Mouse (Mus musculus) intestine, embryonic 16.5 days (tissue): ENCODE measurements around the gene Rpf2. TPM values are rescaled to one million over a fixed set of nuclear protein-coding genes. Genes with fewer than 3 reads are reported as not detected.
A peak's percentile ranks its signal among the peaks of the same experiment; 100 is the strongest.

Source experiments
- ATAC-seq: fragments of 200-750 bp; cut with Nextera tagmentation; 2 replicates; pipeline ENCODE4 v1.8.0; 2017; ENCODE audit warnings: moderate TSS enrichment, moderate library complexity
- H3K27ac ChIP-seq: fragments of 300-500 bp; sonication (generic); 2 replicates; pipeline ENCODE4 v1.5.1; 2014; ENCODE audit warnings: mild to moderate bottlenecking, low read length
- H3K27me3 ChIP-seq: fragments of 300-500 bp; sonication (generic); replicated peaks from 2 replicates; pipeline ENCODE4 v1.6.1; 2014; ENCODE audit warnings: low read length, control low read depth, mixed read lengths; ENCODE audit not compliant: control insufficient read depth, insufficient read depth
- H3K36me3 ChIP-seq: fragments of 300-500 bp; sonication (generic); 2 replicates; pipeline ENCODE4 v1.6.1; 2014; ENCODE audit warnings: low read length, control low read depth; ENCODE audit not compliant: control insufficient read depth, insufficient read depth
- H3K4me1 ChIP-seq: fragments of 300-500 bp; sonication (generic); 2 replicates; pipeline ENCODE4 v1.6.1; 2014; ENCODE audit warnings: low read length, control low read depth, mixed read lengths; ENCODE audit not compliant: control insufficient read depth, insufficient read depth
- H3K4me2 ChIP-seq: fragments of 300-500 bp; sonication (generic); 2 replicates; pipeline ENCODE4 v1.6.1; 2014; ENCODE audit warnings: low read depth, low read length, control low read depth
- H3K4me3 ChIP-seq: fragments of 300-500 bp; sonication (generic); 2 replicates; pipeline ENCODE4 v1.5.1; 2014; ENCODE audit warnings: mild to moderate bottlenecking, low read length
- H3K9ac ChIP-seq: fragments of 300-500 bp; sonication (generic); 2 replicates; pipeline ENCODE4 v1.6.1; 2014; ENCODE audit warnings: low read depth, low read length
- H3K9me3 ChIP-seq: fragments of 300-500 bp; sonication (generic); 2 replicates; pipeline ENCODE4 v1.6.1; 2016; ENCODE audit warnings: low read length, control low read depth; ENCODE audit not compliant: control insufficient read depth
- WGBS: fragments of 180-500 bp; shearing (Covaris S2); extraction: QIAGEN DNeasy Blood & Tissue Kit; methylation state at CpG from one replicate; pipeline ENCODE4 v1.1.7; 2014; 5-methylcytosine and 5-hydroxymethylcytosine counted together
- polyA plus RNA-seq: library from polyadenylated mRNA; unstranded; fragments of >200 nt; fragmentation: Nextera tagmentation; extraction: Ambion mirVana; gene quantifications from 2 replicates; pipeline ENCODE4 v1.2.1, GENCODE M21; 2015

Gene Rpf2
- polyA plus RNA-seq, 1 experiment from 2014 or later, result 70.0 TPM

- ATAC-seq, result no peak
Measured at GRCm38 (mm10) chr10:40275991-40276390, 29.2 kb upstream of the Rpf2 start.

DNA sequence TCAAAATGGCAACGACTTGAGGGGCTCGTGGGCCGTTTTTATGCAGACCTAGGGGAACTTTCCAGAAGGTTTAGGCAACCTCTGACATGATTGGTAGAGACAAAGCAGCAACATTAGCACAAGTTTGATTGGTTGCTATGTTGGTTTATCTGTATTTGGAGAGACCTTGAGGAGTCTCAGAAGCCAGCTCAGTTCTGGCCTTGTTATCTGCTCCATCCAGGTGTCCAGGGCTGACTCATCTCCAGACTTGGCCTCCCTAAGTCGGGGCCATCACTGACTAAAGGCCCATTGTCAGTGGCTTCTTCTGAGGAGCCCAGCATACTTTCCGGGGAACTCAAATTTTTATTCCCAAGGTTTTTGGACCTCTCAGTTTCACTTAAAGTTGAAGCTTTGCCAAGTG lies 27.1 kb upstream of the Rpf2 start:
- Histone ChIP-seq H3K27me3 (no peaks in the 10 kb centered on the region), H3K4me3 (no peak overlapping the region), H3K9me3 (no peaks in the 10 kb centered on the region), H3K4me2 (no peak overlapping the region), H3K27ac (no peak overlapping the region), H3K4me1 (no peaks in the 10 kb centered on the region), H3K36me3 (no peaks in the 10 kb centered on the region), H3K9ac (no peak overlapping the region)
- WGBS, result 76% methylated on average over 5 of the region's 5 CpGs
- ATAC-seq, result peak; percentile 62

More at GRCm38 (mm10) chr10:40275991-40276390, 29.2 kb upstream of the Rpf2 start:
- Histone ChIP-seq H3K4me3 (no peak overlapping the region), H3K4me2 (no peak overlapping the region), H3K36me3 (no peaks in the 10 kb centered on the region), H3K4me1 (no peaks in the 10 kb centered on the region), H3K9ac (no peak overlapping the region), H3K9me3 (no peaks in the 10 kb centered on the region), H3K27me3 (no peaks in the 10 kb centered on the region), H3K27ac (no peak overlapping the region)
- WGBS, result 62% methylated on average over 7 of the region's 7 CpGs

DNA sequence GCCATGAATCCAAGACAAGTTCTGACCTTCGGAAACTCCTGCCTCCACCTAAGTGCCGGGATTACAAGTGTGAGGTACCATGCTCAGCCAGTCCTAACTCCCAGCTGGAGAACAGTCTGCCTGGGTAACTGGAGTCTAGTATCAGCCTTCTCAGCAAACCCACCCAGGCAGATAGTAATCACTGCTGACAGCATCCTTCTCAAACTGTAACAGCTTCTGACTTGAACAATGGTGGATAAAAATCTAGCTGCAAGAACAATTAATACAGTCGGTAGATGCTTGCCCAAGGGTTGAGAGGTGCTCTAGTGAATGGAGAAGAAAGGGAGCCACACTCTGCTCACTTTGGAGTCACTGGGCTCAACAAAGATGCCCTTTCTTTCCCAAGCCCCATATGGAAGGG lies 24.4 kb upstream of the Rpf2 start:
- 86% methylated on average over 3 of the region's 3 CpGs for WGBS
- H3K36me3 ChIP-seq, result no peaks in the 10 kb centered on the region
- H3K9ac ChIP-seq, result no peak overlapping the region
- H3K4me2 ChIP-seq, result no peak overlapping the region
- H3K27ac ChIP-seq, result no peak overlapping the region
- no peak for ATAC-seq
- no peaks in the 10 kb centered on the region for H3K27me3 ChIP-seq
- no peaks in the 10 kb centered on the region for H3K9me3 ChIP-seq
- H3K4me1 ChIP-seq, result no peaks in the 10 kb centered on the region
- no peak overlapping the region for H3K4me3 ChIP-seq

DNA sequence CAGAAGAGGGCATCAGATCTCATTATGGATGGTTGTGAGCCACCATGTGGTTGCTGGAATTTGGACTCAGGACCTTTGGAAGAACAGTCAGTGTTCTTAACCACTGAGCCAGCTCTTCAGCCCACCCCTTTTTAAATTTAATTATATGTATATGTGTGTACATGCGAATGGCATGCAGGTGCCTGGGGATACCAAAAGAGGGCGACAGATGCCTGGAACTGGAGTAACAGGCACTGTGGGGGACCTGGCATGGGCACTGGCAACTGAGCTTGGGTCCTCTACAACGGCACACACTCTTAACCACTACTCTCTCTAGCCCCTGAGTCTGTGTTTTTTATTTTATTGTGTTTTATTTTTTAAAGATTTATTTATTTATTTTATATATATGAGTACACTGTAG lies 18.1 kb upstream of the Rpf2 start:
- Histone ChIP-seq H3K4me1 (no peaks in the 10 kb centered on the region), H3K27me3 (no peaks in the 10 kb centered on the region), H3K4me2 (no peak overlapping the region), H3K27ac (no peak overlapping the region), H3K36me3 (no peaks in the 10 kb centered on the region), H3K9ac (no peak overlapping the region), H3K9me3 (no peaks in the 10 kb centered on the region), H3K4me3 (no peak overlapping the region)
- 86% methylated on average over 3 of the region's 3 CpGs for WGBS
- ATAC-seq, result no peak

DNA sequence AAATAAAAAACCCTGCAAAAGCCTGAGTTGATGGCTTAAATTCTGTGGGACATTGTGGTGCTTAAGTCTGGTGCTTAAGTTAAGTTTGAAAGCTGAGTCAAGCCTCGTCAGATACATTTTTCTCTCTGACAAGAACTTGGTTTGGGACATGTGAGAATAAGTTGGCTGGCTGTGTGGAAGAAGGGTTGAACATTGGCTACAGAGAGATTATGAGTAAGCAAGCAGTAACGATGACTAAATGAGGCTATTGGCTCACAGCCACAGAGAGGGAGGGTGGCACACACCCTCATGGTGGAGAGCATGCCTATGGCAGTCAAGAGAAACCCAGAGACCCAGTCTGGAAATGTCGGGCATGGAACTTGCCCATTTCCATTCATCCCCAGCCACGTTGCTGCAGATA lies 16.9 kb upstream of the Rpf2 start:
- whole genome bisulfite sequencing, result 81% methylated on average over 4 of the region's 4 CpGs
- Histone ChIP-seq H3K9ac (no peak overlapping the region), H3K36me3 (no peaks in the 10 kb centered on the region), H3K27ac (no peak overlapping the region), H3K4me3 (no peak overlapping the region), H3K4me2 (no peak overlapping the region), H3K4me1 (0 out of 2 replicates have a peak, but pooled peaks cover 4% of the 10 kb centered on the region), H3K27me3 (no peaks in the 10 kb centered on the region), H3K9me3 (no peaks in the 10 kb centered on the region)
- no peak for ATAC-seq

- Histone ChIP-seq H3K27me3 (no peaks in the 10 kb centered on the region), H3K9ac (no peak overlapping the region), H3K4me3 (no peak overlapping the region), H3K4me2 (no peak overlapping the region), H3K27ac (no peak overlapping the region), H3K4me1 (0 out of 2 replicates have a peak, but pooled peaks cover 4% of the 10 kb centered on the region), H3K9me3 (no peaks in the 10 kb centered on the region), H3K36me3 (no peaks in the 10 kb centered on the region)
- WGBS, result 85% methylated on average over 6 of the region's 6 CpGs
- no peak for ATAC-seq
Measured at GRCm38 (mm10) chr10:40262200-40262599, 15.4 kb upstream of the Rpf2 start.

DNA sequence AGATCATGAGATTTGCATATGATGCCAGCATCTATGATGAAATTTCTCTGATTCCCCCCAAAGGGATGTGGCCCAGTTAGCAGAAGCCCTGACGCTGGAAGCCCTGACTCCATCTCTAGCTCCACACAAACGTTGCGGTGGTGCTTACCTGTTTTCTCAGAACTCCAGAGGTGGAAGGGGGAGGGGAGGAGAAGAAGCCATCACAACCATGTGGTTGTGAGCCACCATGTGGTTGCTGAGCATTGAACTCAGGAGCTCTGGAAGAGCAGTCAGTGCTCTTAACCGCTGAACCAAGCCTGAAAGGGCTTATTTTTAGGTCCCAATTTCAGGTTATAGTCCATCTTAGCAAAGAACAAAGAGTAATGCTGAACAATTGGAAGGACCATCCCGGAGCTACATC lies 13.5 kb upstream of the Rpf2 start:
- Histone ChIP-seq H3K9ac (no peak overlapping the region), H3K9me3 (no peaks in the 10 kb centered on the region), H3K4me3 (no peak overlapping the region), H3K27ac (no peak overlapping the region), H3K27me3 (no peaks in the 10 kb centered on the region), H3K4me2 (no peak overlapping the region), H3K4me1 (peaks cover 10% of the 10 kb centered on the region), H3K36me3 (no peaks in the 10 kb centered on the region)
- no peak for ATAC-seq
- 58% methylated on average over 5 of the region's 5 CpGs for WGBS

DNA sequence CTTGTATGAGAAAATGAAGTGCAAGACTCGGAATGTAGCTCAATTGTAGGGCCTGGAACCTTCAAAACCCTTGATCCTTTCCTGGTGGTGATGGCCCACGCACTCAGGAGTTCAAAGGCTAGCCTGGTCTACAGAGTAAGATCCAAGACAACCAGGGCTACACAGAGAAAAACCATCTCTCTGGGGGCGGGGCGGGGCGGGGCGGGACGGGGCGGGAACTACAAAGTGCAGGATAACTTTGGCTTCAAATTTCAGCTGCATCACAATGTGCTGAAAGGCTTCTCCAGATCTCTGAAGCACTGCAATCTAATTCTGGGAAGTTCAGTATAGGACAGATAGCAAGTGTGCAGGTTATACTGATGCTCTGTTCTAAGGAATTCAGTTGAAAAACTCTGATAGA lies 12.7 kb upstream of the Rpf2 start:
- no peak for ATAC-seq
- Histone ChIP-seq H3K9ac (no peak overlapping the region), H3K4me2 (0 out of 2 replicates have a peak overlapping the region, but pooled peaks have one; percentile 30), H3K4me1 (peaks cover 10% of the 10 kb centered on the region), H3K36me3 (no peaks in the 10 kb centered on the region), H3K4me3 (no peak overlapping the region), H3K27me3 (no peaks in the 10 kb centered on the region), H3K27ac (no peak overlapping the region), H3K9me3 (no peaks in the 10 kb centered on the region)
- 13% methylated on average over 8 of the region's 8 CpGs for WGBS

- Histone ChIP-seq H3K4me1 (peaks cover 10% of the 10 kb centered on the region), H3K9me3 (no peaks in the 10 kb centered on the region), H3K9ac (no peak overlapping the region), H3K27ac (peak overlapping the region; percentile 97), H3K4me2 (peak overlapping the region; percentile 86), H3K36me3 (no peaks in the 10 kb centered on the region), H3K4me3 (no peak overlapping the region), H3K27me3 (no peaks in the 10 kb centered on the region)
- WGBS, result 4% methylated on average over 5 of the region's 5 CpGs
- no peak for ATAC-seq
Measured at GRCm38 (mm10) chr10:40258976-40259375, 12.1 kb upstream of the Rpf2 start.

- no peaks in the 10 kb centered on the region for H3K27me3 ChIP-seq
- no peaks in the 10 kb centered on the region for H3K9me3 ChIP-seq
- peaks cover 2% of the 10 kb centered on the region for H3K36me3 ChIP-seq
- peak overlapping the region; percentile 93 for H3K4me3 ChIP-seq
- H3K27ac ChIP-seq, result peak overlapping the region; percentile 97
- peak overlapping the region; percentile 86 for H3K4me2 ChIP-seq
- H3K4me1 ChIP-seq, result peaks cover 10% of the 10 kb centered on the region
- ATAC-seq, result peak; percentile 88
- WGBS, result under 1% methylated on average over 12 of the region's 12 CpGs
- peak overlapping the region; percentile 90 for H3K9ac ChIP-seq
Measured at GRCm38 (mm10) chr10:40258401-40258966, 11.6 kb upstream of the Rpf2 start.
